Mouse (Mus musculus) embryonic facial prominence, embryonic 10.5 days (tissue): ENCODE results near the gene Chchd1. TPM values are rescaled to one million over a fixed set of nuclear protein-coding genes. Genes with fewer than 3 reads are reported as not detected.

ENCODE experiments used
- DNase-seq: peaks from one replicate; pipeline ENCODE4 v3.0.0-alpha.2; 2017; ENCODE audit warnings: low spot score
- H3K27ac ChIP-seq: fragments of 300-500 bp; sonication (generic); replicated peaks from 2 replicates; pipeline ENCODE4 v1.5.1; 2016; ENCODE audit warnings: mild to moderate bottlenecking
- H3K27me3 ChIP-seq: fragments of 300-500 bp; sonication (generic); replicated peaks from 2 replicates; pipeline ENCODE4 v1.6.1; 2016; ENCODE audit warnings: low read depth, mild to moderate bottlenecking; ENCODE audit not compliant: poor library complexity, severe bottlenecking
- H3K36me3 ChIP-seq: fragments of 300-500 bp; sonication (generic); replicated peaks from 2 replicates; pipeline ENCODE4 v1.6.1; 2016; ENCODE audit warnings: mild to moderate bottlenecking, moderate library complexity
- H3K4me1 ChIP-seq: fragments of 300-500 bp; sonication (generic); 2 replicates; pipeline ENCODE4 v1.6.1; 2016
- H3K4me3 ChIP-seq: fragments of 300-500 bp; sonication (generic); 2 replicates; pipeline ENCODE4 v1.5.1; 2016; ENCODE audit warnings: mild to moderate bottlenecking, moderate library complexity
- H3K9me3 ChIP-seq: fragments of 300-500 bp; sonication (generic); 2 replicates; pipeline ENCODE4 v1.6.1; 2016; ENCODE audit warnings: mild to moderate bottlenecking
- WGBS: fragments of 180-500 bp; shearing (Covaris S2); methylation state at CpG from one replicate; pipeline ENCODE4 v1.1.7; 2016; 5-methylcytosine and 5-hydroxymethylcytosine counted together
- microRNA-seq: library from miRNA; unstranded; fragments of <30 nt; microRNA quantifications from one replicate; pipeline ENCODE4, GENCODE M21; 2017
- polyA plus RNA-seq: library from polyadenylated mRNA; unstranded; fragments of >200 nt; fragmentation: Nextera tagmentation; extraction: Ambion mirVana; gene quantifications from 2 replicates; pipeline ENCODE4 v1.2.1, GENCODE M21; 2016

The Chchd1 gene
- polyA plus RNA-seq, 1 experiment from 2014 or later: 253 TPM

- no peak for DNase-seq
- Histone ChIP-seq H3K36me3 (peaks cover 73% of the 10 kb centered on the region), H3K4me1 (peaks cover 35% of the 10 kb centered on the region), H3K27ac (no peak overlapping the region), H3K27me3 (no peaks in the 10 kb centered on the region), H3K9me3 (no peaks in the 10 kb centered on the region), H3K4me3 (no peak overlapping the region)
- WGBS: 89% methylated on average over 13 of the region's 13 CpGs
These were observed 33.1 kb downstream of the Chchd1 start for GRCm38 (mm10) chr14:20735892-20736390.

GRCm38 (mm10) chr14:20737306-20737705 lies 34.5 kb downstream of the Chchd1 start:
- Histone ChIP-seq H3K36me3 (peaks cover 73% of the 10 kb centered on the region), H3K27ac (no peak overlapping the region)
- 42% methylated on average over 14 of the region's 14 CpGs for WGBS

GRCm38 (mm10) chr14:20738511-20738910 lies 35.7 kb downstream of the Chchd1 start:
- peaks cover 38% of the 10 kb centered on the region for H3K4me1 ChIP-seq
- no peak for DNase-seq
- H3K27ac ChIP-seq: no peak overlapping the region
- H3K27me3 ChIP-seq: no peaks in the 10 kb centered on the region
- WGBS: 90% methylated on average over 8 of the region's 8 CpGs
- H3K9me3 ChIP-seq: no peaks in the 10 kb centered on the region
- no peak overlapping the region for H3K4me3 ChIP-seq
- H3K36me3 ChIP-seq: peaks cover 77% of the 10 kb centered on the region

More at GRCm38 (mm10) chr14:20737306-20737705, 34.5 kb downstream of the Chchd1 start:
- DNase-seq: peak; percentile 65
- H3K27me3 ChIP-seq: no peaks in the 10 kb centered on the region
- peaks cover 44% of the 10 kb centered on the region for H3K4me1 ChIP-seq
- H3K4me3 ChIP-seq: no peak overlapping the region
- no peaks in the 10 kb centered on the region for H3K9me3 ChIP-seq

- Histone ChIP-seq H3K9me3 (no peaks in the 10 kb centered on the region), H3K4me3 (no peak overlapping the region), H3K27ac (no peak overlapping the region), H3K27me3 (no peaks in the 10 kb centered on the region), H3K4me1 (peaks cover 23% of the 10 kb centered on the region), H3K36me3 (peaks cover 93% of the 10 kb centered on the region)
- WGBS: 88% methylated on average over 9 of the region's 9 CpGs
- DNase-seq: no peak
These were observed 38.5 kb downstream of the Chchd1 start for GRCm38 (mm10) chr14:20741301-20741700.

- Histone ChIP-seq H3K36me3 (peaks cover 88% of the 10 kb centered on the region), H3K4me1 (peaks cover 17% of the 10 kb centered on the region), H3K27me3 (no peaks in the 10 kb centered on the region), H3K27ac (no peak overlapping the region), H3K9me3 (no peaks in the 10 kb centered on the region), H3K4me3 (no peak overlapping the region)
- DNase-seq: no peak
- WGBS: 89% methylated on average over 3 of the region's 3 CpGs
These were observed 40.8 kb downstream of the Chchd1 start for GRCm38 (mm10) chr14:20743614-20744013.

- Histone ChIP-seq H3K27ac (no peak overlapping the region), H3K4me1 (no peaks in the 10 kb centered on the region; the same call in 1 of the 2 replicates), H3K27me3 (no peaks in the 10 kb centered on the region), H3K9me3 (no peaks in the 10 kb centered on the region), H3K36me3 (peaks cover 57% of the 10 kb centered on the region), H3K4me3 (no peak overlapping the region)
- no peak for DNase-seq
- WGBS: 90% methylated on average over 3 of the region's 3 CpGs
These were observed 44.1 kb downstream of the Chchd1 start for GRCm38 (mm10) chr14:20746935-20747334.

GRCm38 (mm10) chr14:20748388-20748787 lies 45.6 kb downstream of the Chchd1 start:
- H3K36me3 ChIP-seq: peaks cover 53% of the 10 kb centered on the region
- no peak for DNase-seq
- H3K4me3 ChIP-seq: no peak overlapping the region
- no peaks in the 10 kb centered on the region for H3K27me3 ChIP-seq
- no peaks in the 10 kb centered on the region for H3K4me1 ChIP-seq
- no peak overlapping the region for H3K27ac ChIP-seq
- H3K9me3 ChIP-seq: no peaks in the 10 kb centered on the region
- 67% methylated on average over 4 of the region's 4 CpGs for WGBS

GRCm38 (mm10) chr14:20749494-20750051 lies 46.8 kb downstream of the Chchd1 start:
- Histone ChIP-seq H3K4me3 (no peak overlapping the region), H3K27ac (no peak overlapping the region), H3K4me1 (no peaks in the 10 kb centered on the region), H3K36me3 (peaks cover 51% of the 10 kb centered on the region), H3K27me3 (no peaks in the 10 kb centered on the region), H3K9me3 (no peaks in the 10 kb centered on the region)
- DNase-seq: no peak
- 86% methylated on average over 4 of the region's 4 CpGs for WGBS

GRCm38 (mm10) chr14:20750503-20750902 lies 47.7 kb downstream of the Chchd1 start:
- H3K27ac ChIP-seq: no peak overlapping the region
- no peaks in the 10 kb centered on the region for H3K9me3 ChIP-seq
- H3K4me1 ChIP-seq: no peaks in the 10 kb centered on the region
- H3K36me3 ChIP-seq: peaks cover 51% of the 10 kb centered on the region
- H3K27me3 ChIP-seq: no peaks in the 10 kb centered on the region
- H3K4me3 ChIP-seq: no peak overlapping the region
- no peak for DNase-seq
- 93% methylated on average over 5 of the region's 5 CpGs for WGBS

GRCm38 (mm10) chr14:20753792-20754191 lies 51.0 kb downstream of the Chchd1 start:
- Histone ChIP-seq H3K9me3 (no peaks in the 10 kb centered on the region), H3K4me3 (no peak overlapping the region), H3K27me3 (no peaks in the 10 kb centered on the region), H3K27ac (no peak overlapping the region), H3K36me3 (peaks cover 60% of the 10 kb centered on the region), H3K4me1 (no peaks in the 10 kb centered on the region)
- DNase-seq: no peak
- WGBS: 86% methylated on average over 3 of the region's 3 CpGs

Small RNA genes within 50 kb of the gene (microRNA-seq; reads per million reads assigned to microRNA genes)
- 1.5 reads per million for gene Mir6946

Other genes starting within 250 kb of the Chchd1 start
- gene Anxa7, start 222.9 kb upstream of the Chchd1 start, polyA plus RNA-seq: 22.7 and 27.0 TPM in 2 replicates
- gene Mss51, start 206.1 kb upstream of the Chchd1 start, polyA plus RNA-seq: 0.67 and 1.3 TPM in 2 replicates
- gene Ppp3cb, start 156.4 kb upstream of the Chchd1 start, polyA plus RNA-seq: 43.4 and 46.3 TPM in 2 replicates
- 13.4 and 15.2 TPM in 2 replicates for gene Usp54, start 61.9 kb upstream of the Chchd1 start, polyA plus RNA-seq
- gene Myoz1, start 46.5 kb upstream of the Chchd1 start, polyA plus RNA-seq: 0.26 and 0.71 TPM in 2 replicates
- gene Synpo2l, start 34.7 kb upstream of the Chchd1 start, polyA plus RNA-seq: 0.50 and 0.54 TPM in 2 replicates
- gene Sec24c, start 28.7 kb upstream of the Chchd1 start, polyA plus RNA-seq: 117 and 120 TPM in 2 replicates
- 20.2 and 20.9 TPM in 2 replicates for gene Fut11, start 8.0 kb upstream of the Chchd1 start, polyA plus RNA-seq
- gene Zswim8, start 4.5 kb downstream of the Chchd1 start, polyA plus RNA-seq: 34.2 and 36.3 TPM in 2 replicates
- gene Ndst2, start 31.6 kb downstream of the Chchd1 start, polyA plus RNA-seq: 24.4 and 25.6 TPM in 2 replicates
- 43.9 and 50.6 TPM in 2 replicates for gene Camk2g, start 91.1 kb downstream of the Chchd1 start, polyA plus RNA-seq
- gene Plau, start 133.7 kb downstream of the Chchd1 start, polyA plus RNA-seq: 0.67 and 1.0 TPM in 2 replicates
- 36.4 and 37.9 TPM in 2 replicates for gene Vcl, start 226.4 kb downstream of the Chchd1 start, polyA plus RNA-seq